Comparison of ENCODE assay signal across 19 mouse cellular contexts in the genomic region with DNA sequence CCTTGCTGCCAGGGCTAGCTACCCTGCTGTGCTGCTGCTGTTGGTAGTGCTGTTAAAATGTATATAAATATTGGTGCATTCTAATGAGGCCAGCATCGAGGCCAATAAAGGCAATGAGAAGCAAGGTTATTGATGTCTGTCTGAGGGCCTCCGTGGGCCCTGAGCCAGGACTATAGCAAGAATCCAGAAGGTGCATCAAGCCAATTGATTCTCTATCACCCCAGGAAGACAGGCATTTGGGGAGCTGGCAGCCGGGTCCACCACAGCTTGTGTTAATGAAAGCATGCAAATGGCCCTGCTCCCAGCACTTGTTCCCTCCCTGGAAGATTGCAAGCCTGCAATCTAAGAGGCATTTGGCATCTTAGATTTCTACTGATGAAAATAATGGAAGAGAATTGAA. TPM values are rescaled to one million over a fixed set of nuclear protein-coding genes. Genes with fewer than 3 reads are reported as not detected.
DNase-seq lines count a peak whose midpoint lies in the region; ATAC-seq lines count a peak whose summit lies in the region.
"Had no signal": no experiment of that assay in that cellular context is flagged by ENCODE, and none has a peak within 500 bp of the region (broad histone marks: within the 10 kb centered on the region; RNA-seq: fewer than 3 reads in every experiment).

No protein-coding gene starts in this region.

- no peak for ATAC-seq in forebrain, embryonic 15.5 days (replicated peaks)

- 18% methylated on average over 3 of the region's 3 CpGs for WGBS in forebrain, embryonic 15.5 days
- WGBS in forebrain, embryonic 10.5 days: 41% methylated on average over 3 of the region's 3 CpGs

- peaks cover 28% of the 10 kb centered on the region for H3K4me1 ChIP-seq in forebrain, embryonic 15.5 days
- peaks cover 10% of the 10 kb centered on the region for H3K4me1 ChIP-seq in forebrain, embryonic 10.5 days
- H3K4me1 ChIP-seq: heart, embryonic 12.5 days; megakaryocyte, embryonic 14.5 days had no signal

- DNase-seq in forebrain, embryonic 10.5 days (ENCODE audit: extremely low spot score, low spot score): no peak
- DNase-seq in layer of hippocampus, adult 9-11 months: peak; percentile 44
- DNase-seq in layer of hippocampus, adult 18-20 months (ENCODE audit: low spot score in 2 of 2): no peak
- peak; percentile 25 to 44 for DNase-seq in cerebellum, adult 18-20 months
- DNase-seq in cerebellum, postnatal 36 days: peak; percentile 11 to 40
- DNase-seq in lung, adult 18-20 months: no peak
- DNase-seq in spleen, postnatal 10 days (ENCODE audit: low spot score in 2 of 2): no peak
- DNase-seq: kidney, adult 9 months; kidney, postnatal 4 days; lung, postnatal 10 days; thymus, adult 18-20 months had no signal

- no peaks in the 10 kb centered on the region for H3K36me3 ChIP-seq in forebrain, embryonic 15.5 days
- no peaks in the 10 kb centered on the region for H3K36me3 ChIP-seq in forebrain, embryonic 10.5 days (replicated peaks)
- H3K36me3 ChIP-seq: heart, embryonic 12.5 days; limb, embryonic 12.5 days had no signal

- H3K4me2 ChIP-seq in forebrain, embryonic 15.5 days (replicated peaks): no peak overlapping the region
- H3K4me2 ChIP-seq: heart, embryonic 12.5 days; limb, embryonic 12.5 days had no signal

- H3K9me3 ChIP-seq in forebrain, embryonic 15.5 days: no peaks in the 10 kb centered on the region
- no peaks in the 10 kb centered on the region for H3K9me3 ChIP-seq in forebrain, embryonic 10.5 days
- H3K9me3 ChIP-seq: heart, embryonic 12.5 days; limb, embryonic 12.5 days; megakaryocyte, embryonic 14.5 days had no signal

- H3K9ac ChIP-seq in forebrain, embryonic 15.5 days (replicated peaks): no peak overlapping the region
- H3K9ac ChIP-seq: heart, embryonic 12.5 days; limb, embryonic 12.5 days; liver, embryonic 14.5 days had no signal

- H3K27me3 ChIP-seq in forebrain, embryonic 15.5 days: no peaks in the 10 kb centered on the region
- peaks cover 21% of the 10 kb centered on the region for H3K27me3 ChIP-seq in forebrain, embryonic 10.5 days (ENCODE audit: poor library complexity, severe bottlenecking)
- H3K27me3 ChIP-seq: limb, embryonic 12.5 days; megakaryocyte, embryonic 14.5 days had no signal

- H3K27ac ChIP-seq in forebrain, embryonic 15.5 days (replicated peaks): peak overlapping the region; percentile 12; the same call in 1 of the 2 replicates
- H3K27ac ChIP-seq in forebrain, embryonic 10.5 days: no peak overlapping the region
- H3K27ac ChIP-seq: limb, embryonic 12.5 days; liver, embryonic 14.5 days had no signal

- H3K4me3 ChIP-seq in forebrain, embryonic 15.5 days: no peak overlapping the region
- H3K4me3 ChIP-seq in forebrain, embryonic 10.5 days: no peak overlapping the region
- H3K4me3 ChIP-seq: erythroblast, embryonic 14.5 days; heart, embryonic 12.5 days; limb, embryonic 12.5 days; megakaryocyte, embryonic 14.5 days had no signal

RNA-seq across cellular contexts. Expression of gene Tnr, which starts 54.8 kb away (rescaled TPM):
- 5.5 and 6.7 TPM in 2 replicates for polyA plus RNA-seq in forebrain, embryonic 15.5 days (2015; fragmentation: Nextera tagmentation; extraction: Ambion mirVana)
- polyA plus RNA-seq in forebrain, embryonic 10.5 days (2016; fragmentation: Nextera tagmentation; extraction: Ambion mirVana): 0.05 and 0.16 TPM in 2 replicates
- 100 to 1,000 TPM; 137 to 139 TPM for total RNA-seq in layer of hippocampus, adult 18-20 months (2021)
- total RNA-seq: common myeloid progenitor, adult 5-6 weeks; monocyte, adult 5-6 weeks had no signal
- polyA plus RNA-seq: erythroblast, embryonic 14.5 days; heart, embryonic 12.5 days; limb, embryonic 12.5 days had no signal

Comparison
In these comparisons a context has a peak if more than half of its experiments do, and no peak if none do; other contexts are left out.
1. DNase-seq: peak in layer of hippocampus, adult 9-11 months (single experiment), cerebellum, adult 18-20 months (2 of 2) and cerebellum, postnatal 36 days (2 of 2); none in forebrain, embryonic 10.5 days (single experiment), layer of hippocampus, adult 18-20 months (0 of 2), lung, adult 18-20 months (0 of 2) and spleen, postnatal 10 days (0 of 2).